Mouse (Mus musculus) E14TG2a.4 (cell line): ENCODE results near the gene E030018B13Rik.

ENCODE experiments used
- CTCF ChIP-seq: conservative IDR thresholded peaks from 2 replicates; pipeline ENCODE4 v1.5.1; 2014; ENCODE audit warnings: low read length
- NANOG ChIP-seq: IDR thresholded peaks from 2 replicates; pipeline ENCODE4 v1.6.1; 2014; ENCODE audit warnings: borderline replicate concordance, low read length, mixed read lengths
- POU5F1 ChIP-seq: IDR thresholded peaks from 2 replicates; pipeline ENCODE4 v1.6.1; 2014; ENCODE audit warnings: low read length, borderline replicate concordance

DNA sequence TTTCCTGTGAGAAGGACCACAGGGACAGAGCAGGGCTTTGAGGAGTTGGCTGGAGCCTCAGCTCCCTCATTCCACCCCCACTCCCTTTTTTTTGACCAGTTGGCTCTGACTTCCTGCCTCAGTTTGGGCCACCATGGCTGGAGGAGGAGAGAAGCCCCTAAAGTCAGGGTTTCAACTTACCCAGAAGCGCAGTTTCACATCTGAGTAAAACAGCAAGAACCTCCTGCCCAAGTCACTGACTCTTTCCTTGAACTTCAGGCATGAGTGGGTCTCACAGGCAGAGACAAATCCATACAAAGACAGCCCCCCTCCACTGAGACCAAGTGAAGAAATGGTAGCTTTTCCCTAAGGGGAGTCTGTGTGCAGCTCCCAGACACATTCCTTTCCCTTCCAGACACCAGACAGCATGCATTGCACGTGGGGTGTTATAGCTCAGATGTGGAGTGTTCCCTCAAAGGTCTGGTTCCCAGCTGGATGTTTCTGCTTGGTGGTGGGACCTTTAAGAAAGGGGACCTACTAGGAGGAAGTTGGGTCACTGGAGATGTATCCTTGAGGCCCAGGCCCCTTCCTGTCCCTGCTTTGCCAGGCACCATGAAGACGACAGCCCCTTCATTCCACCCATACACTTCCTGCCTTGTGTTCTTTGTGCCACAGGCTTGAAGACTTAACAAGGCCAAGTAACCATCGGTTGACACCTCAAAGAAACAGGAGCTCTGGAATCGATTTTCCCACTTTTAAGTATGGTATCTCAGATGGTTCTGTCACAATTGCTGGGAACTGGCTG lies 49.2 kb downstream of the E030018B13Rik start:
- TF ChIP-seq CTCF (no peak), POU5F1 (no peak), NANOG (no peak)
